Mouse (Mus musculus): Measurements from ENCODE around the gene Zscan21.

- TF ChIP-seq POLR2A (IDR thresholded peaks at IDR 0.05; ENCODE audit: low read depth, low read length): no peak
- TF ChIP-seq CTCF (IDR thresholded peaks at IDR 0.05; ENCODE audit: borderline replicate concordance, insufficient read depth, low read length): no peak
These were observed 28.3 kb upstream of the Zscan21 start for GRCm38 (mm10) chr5:138088366-138088765.

Measured in embryonic fibroblast, embryonic 13.5 days (primary cell).